Mouse (Mus musculus): ENCODE results near the gene Gm20931. TPM values are rescaled to one million over a fixed set of nuclear protein-coding genes. Genes with fewer than 3 reads are reported as not detected.

Gene Gm20931
- not detected in 2 replicates for polyA plus RNA-seq (2012; rRNA removed)

DNA sequence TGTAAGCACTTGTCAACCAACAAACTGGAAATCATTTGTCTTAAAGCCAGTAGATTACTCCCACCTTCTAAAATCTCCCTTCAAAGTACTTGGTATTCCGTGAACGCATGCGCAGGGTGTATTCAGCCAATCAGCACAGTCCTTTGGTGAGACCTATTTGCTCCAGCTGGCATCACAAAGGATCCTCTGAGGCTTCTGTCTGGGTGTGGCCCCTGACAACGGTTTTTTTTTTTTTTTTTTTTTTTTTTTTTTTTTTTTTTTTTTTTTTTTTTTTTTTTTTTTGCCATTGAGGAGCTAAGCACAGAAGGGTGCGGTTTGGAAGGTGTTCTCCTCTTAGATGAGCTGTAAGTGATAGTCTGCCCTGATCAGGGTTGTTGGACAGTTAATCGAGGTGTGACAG, at the start of gene Gm20931:
Gene Gm20931 (plus strand): TSS at position 301 of the 400 bp plus-strand sequence.

